Mouse (Mus musculus): ENCODE results near the gene Dhx40. TPM values are rescaled to one million over a fixed set of nuclear protein-coding genes. Genes with fewer than 3 reads are reported as not detected.

Dhx40 gene
- 4.5 and 4.7 TPM in 2 replicates for polyA plus RNA-seq (2012; rRNA removed)

GRCm38 (mm10) chr11:86807505-86807989, at the start of gene Dhx40:
Gene Dhx40 (minus strand): TSS chr11:86807746.

GRCm38 (mm10) chr11:86757480-86758371, 49.8 kb downstream of the Dhx40 start, which contains the start of gene Cltc:
Gene Cltc (minus strand): TSS chr11:86757565.

Other genes with a start within 250 kb of the Dhx40 start
- gene Vmp1, start 123.9 kb downstream of the Dhx40 start, polyA plus RNA-seq (2012; rRNA removed), result 34.7 and 39.8 TPM in 2 replicates
- gene Ptrh2, start 123.8 kb downstream of the Dhx40 start, polyA plus RNA-seq (2012; rRNA removed), result 11.0 and 11.7 TPM in 2 replicates
- gene Cltc, start 50.2 kb downstream of the Dhx40 start, polyA plus RNA-seq (2012; rRNA removed), result 65.2 and 80.9 TPM in 2 replicates
- gene Ypel2, start 186.0 kb upstream of the Dhx40 start, polyA plus RNA-seq (2012; rRNA removed), result 0.77 and 0.83 TPM in 2 replicates